Mouse (Mus musculus) heart, postnatal 10 days (tissue): ENCODE measurements at regions not wholly inside any gene's neighbourhood (a gene's known extent, or its start where the extent isn't known, plus 50 kb on each side); places are given as distances from the start of the nearest gene placed in this dataset.
A peak's percentile ranks its signal among the peaks of the same experiment; 100 is the strongest.

Experiments used
- DNase-seq, 2 experiments: peaks; one replicate each; pipeline ENCODE4 v3.0.0; 2021
- intact Hi-C: fragments of 180-260 bp; cut with DNase I; formaldehyde crosslinking; loops from one replicate; pipeline ENCODE4 v1.15.1; 2025

- no peak for DNase-seq
- intact Hi-C loops = no loop called here
These were observed 520.8 kb upstream of the Rgma start for GRCm38 (mm10) chr7:72854501-72855002.

GRCm38 (mm10) chr7:72866966-72867754 is 508.1 kb upstream of the Rgma start:
- no peak for DNase-seq
- intact Hi-C loops = no loop called here

GRCm38 (mm10) chr7:72869068-72869467 is 506.2 kb upstream of the Rgma start:
- intact Hi-C loops = no loop called here

GRCm38 (mm10) chr7:72900816-72901215 is 474.5 kb upstream of the Rgma start:
- DNase-seq = no peak
- intact Hi-C loops = no loop called here

More at GRCm38 (mm10) chr7:72869068-72869467, 506.2 kb upstream of the Rgma start:
- no peak for DNase-seq

GRCm38 (mm10) chr7:72905891-72906290 is 469.4 kb upstream of the Rgma start:
- intact Hi-C loops = no loop called here
- DNase-seq = no peak

- DNase-seq = no peak
- intact Hi-C loops = no loop called here
These were observed 468.8 kb upstream of the Rgma start for GRCm38 (mm10) chr7:72906536-72906935.

- intact Hi-C loops = no loop called here
- no peak for DNase-seq
These were observed 448.4 kb upstream of the Rgma start for GRCm38 (mm10) chr7:72926772-72927380.

- intact Hi-C loops = loop anchor here (5.0 kb wide), 1 partner anchor 98 kb away; no protein-coding TSS in a partner anchor
- peak; percentile 69 to 73 for DNase-seq
These were observed 436.5 kb upstream of the Rgma start for GRCm38 (mm10) chr7:72938842-72939241.

- DNase-seq = no peak
- intact Hi-C loops = no loop called here
These were observed 427.8 kb upstream of the Rgma start for GRCm38 (mm10) chr7:72947531-72947930.

GRCm38 (mm10) chr7:72948026-72948425 is 427.3 kb upstream of the Rgma start:
- intact Hi-C loops = no loop called here
- DNase-seq = no peak

GRCm38 (mm10) chr7:72948666-72949065 is 426.6 kb upstream of the Rgma start:
- intact Hi-C loops = no loop called here
- no peak for DNase-seq

GRCm38 (mm10) chr7:72949886-72950285 is 425.4 kb upstream of the Rgma start:
- intact Hi-C loops = no loop called here
- no peak for DNase-seq

GRCm38 (mm10) chr7:72957674-72958073 is 417.6 kb upstream of the Rgma start:
- DNase-seq = no peak
- intact Hi-C loops = loop anchor here (5.0 kb wide), 1 partner anchor 425 kb away; no protein-coding TSS in a partner anchor

GRCm38 (mm10) chr7:72961321-72961720 is 414.0 kb upstream of the Rgma start:
- no peak for DNase-seq
- intact Hi-C loops = no loop called here

GRCm38 (mm10) chr7:72962815-72963214 is 412.5 kb upstream of the Rgma start:
- intact Hi-C loops = no loop called here
- DNase-seq = no peak

GRCm38 (mm10) chr7:72963908-72964307 is 411.4 kb upstream of the Rgma start:
- intact Hi-C loops = no loop called here
- no peak for DNase-seq

GRCm38 (mm10) chr7:72968193-72968592 is 407.1 kb upstream of the Rgma start:
- intact Hi-C loops = no loop called here
- no peak for DNase-seq

- intact Hi-C loops = no loop called here
- DNase-seq = peak; percentile 23
These were observed 403.6 kb upstream of the Rgma start for GRCm38 (mm10) chr7:72971506-72972267.

- intact Hi-C loops = no loop called here
- peak; percentile 26 to 61 for DNase-seq
These were observed 402.9 kb upstream of the Rgma start for GRCm38 (mm10) chr7:72972397-72972796.

- intact Hi-C loops = no loop called here
- peak in 1 of 2 experiments; percentile 9 for DNase-seq
These were observed 401.5 kb upstream of the Rgma start for GRCm38 (mm10) chr7:72973771-72974170.

- intact Hi-C loops = no loop called here
- no peak for DNase-seq
These were observed 400.9 kb upstream of the Rgma start for GRCm38 (mm10) chr7:72974384-72974783.
